Mouse (Mus musculus): Measurements from ENCODE around the gene Macrod2. TPM values are rescaled to one million over a fixed set of nuclear protein-coding genes. Genes with fewer than 3 reads are reported as not detected.

Macrod2 gene
- polyA plus RNA-seq, 1 experiment from 2014 or later = 42.1 TPM

DNA sequence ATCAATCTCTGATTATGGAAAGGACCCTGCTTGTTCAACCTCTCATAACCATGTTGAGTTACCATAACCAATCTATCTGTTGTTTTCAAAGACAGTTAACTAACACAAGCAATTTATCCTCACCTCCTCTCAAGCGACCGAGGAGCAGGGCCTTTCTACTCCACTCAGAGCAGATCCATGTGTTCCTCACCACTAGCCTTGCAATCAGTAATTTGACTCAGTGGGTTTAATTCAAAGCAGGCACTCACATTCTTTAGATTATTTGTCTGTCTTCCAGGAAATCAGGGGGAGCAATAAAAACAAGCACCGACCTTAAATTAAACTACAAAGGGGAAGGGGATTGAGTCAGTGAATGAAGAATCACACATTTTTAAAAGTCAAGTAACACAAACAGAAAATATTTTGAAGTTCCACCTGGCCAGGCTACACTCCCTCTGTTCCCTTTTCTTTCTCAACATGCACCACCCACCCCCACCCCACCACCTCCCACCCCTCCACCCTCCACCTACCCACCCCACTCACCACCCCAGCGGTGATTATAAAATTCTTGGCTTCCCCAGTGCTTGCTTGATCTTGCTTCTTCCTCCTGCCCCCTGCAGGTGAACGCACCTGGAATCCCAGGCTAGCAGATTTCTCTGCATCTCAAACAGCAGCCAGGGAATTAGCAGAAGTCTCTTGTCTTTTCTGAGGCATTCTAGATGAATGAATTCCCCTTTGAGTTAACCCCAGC, 839.8 kb downstream of the Macrod2 start:
- peak overlapping the region; percentile 19; the same call in 1 of the 2 replicates for H3K4me2 ChIP-seq (ENCODE audit: low read depth, severe bottlenecking)
- H3K4me3 ChIP-seq (ENCODE audit: low read depth, low read length) = no peak overlapping the region
- no peaks in the 10 kb centered on the region for H3K9me3 ChIP-seq (ENCODE audit: control insufficient read depth, low read length)
- peaks cover 5% of the 10 kb centered on the region for H3K4me1 ChIP-seq (ENCODE audit: control insufficient read depth, insufficient read depth, low read length)
- H3K27me3 ChIP-seq (ENCODE audit: control insufficient read depth, insufficient read depth, low read length) = no peaks in the 10 kb centered on the region
- no peak overlapping the region for H3K9ac ChIP-seq (ENCODE audit: low read length)
- no peaks in the 10 kb centered on the region for H3K36me3 ChIP-seq (ENCODE audit: control insufficient read depth, insufficient read depth, low read length)
- peak; percentile 67; the same call in 1 of the 2 replicates for ATAC-seq (ENCODE audit: insufficient number of reproducible peaks, low FRiP score, low TSS enrichment, low read depth)
- H3K27ac ChIP-seq (replicated peaks; ENCODE audit: low read depth, low read length) = peak overlapping the region; percentile 72
- peak; percentile 55 for DNase-seq (ENCODE audit: low spot score)
- WGBS = 5% methylated on average over 5 of the region's 5 CpGs

DNA sequence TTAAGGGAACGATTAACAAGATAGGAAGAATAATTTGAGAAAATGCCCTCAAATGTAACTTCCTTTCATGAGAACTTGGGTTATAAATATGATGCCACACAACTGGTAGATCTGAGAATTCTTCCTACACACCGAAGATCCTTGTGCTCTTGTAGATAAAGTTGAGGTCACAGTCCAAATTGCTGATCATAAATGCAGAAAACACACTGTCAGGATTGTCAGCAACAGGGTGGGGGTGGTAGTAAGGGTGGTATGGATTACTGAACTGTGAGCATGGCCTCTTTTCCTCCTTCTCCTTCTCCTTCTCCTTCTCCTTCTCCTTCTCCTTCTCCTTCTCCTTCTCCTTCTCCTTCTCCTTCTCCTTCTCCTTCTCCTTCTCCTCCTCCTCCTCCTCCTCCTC, 852.6 kb downstream of the Macrod2 start:
- WGBS = 78% methylated on average over 2 of the region's 2 CpGs
- Histone ChIP-seq H3K4me2 (ENCODE audit: low read depth, severe bottlenecking) (no peak overlapping the region), H3K9ac (ENCODE audit: low read length) (no peak overlapping the region), H3K27ac (replicated peaks; ENCODE audit: low read depth, low read length) (no peak overlapping the region), H3K4me1 (ENCODE audit: control insufficient read depth, insufficient read depth, low read length) (no peaks in the 10 kb centered on the region), H3K9me3 (ENCODE audit: control insufficient read depth, low read length) (no peaks in the 10 kb centered on the region), H3K27me3 (ENCODE audit: control insufficient read depth, insufficient read depth, low read length) (no peaks in the 10 kb centered on the region), H3K4me3 (ENCODE audit: low read depth, low read length) (no peak overlapping the region), H3K36me3 (ENCODE audit: control insufficient read depth, insufficient read depth, low read length) (no peaks in the 10 kb centered on the region)
- DNase-seq (ENCODE audit: low spot score) (no peak), ATAC-seq (ENCODE audit: insufficient number of reproducible peaks, low FRiP score, low TSS enrichment, low read depth) (no peak)

DNA sequence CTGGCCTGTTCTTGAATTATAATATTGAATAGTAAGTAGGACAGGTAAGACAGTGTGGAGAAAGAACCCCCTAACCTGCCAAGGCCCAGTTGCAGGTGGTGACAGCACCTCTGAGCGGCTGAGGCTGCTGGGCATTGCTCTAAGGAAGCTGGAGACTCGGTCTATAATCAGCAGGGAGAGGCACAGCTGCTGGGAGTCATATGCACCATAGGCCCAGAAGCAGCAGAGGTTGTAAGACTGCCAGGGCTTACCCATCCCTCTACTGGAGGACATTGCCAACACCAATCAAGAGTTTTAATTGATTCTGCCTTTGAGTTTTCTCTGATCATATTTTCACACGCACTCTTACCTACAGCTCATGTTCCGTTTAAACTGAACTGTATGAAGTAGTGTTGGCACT, 869.5 kb downstream of the Macrod2 start:
- ATAC-seq (ENCODE audit: insufficient number of reproducible peaks, low FRiP score, low TSS enrichment, low read depth) (no peak), DNase-seq (ENCODE audit: low spot score) (no peak)
- H3K9me3 ChIP-seq (ENCODE audit: control insufficient read depth, low read length) = no peaks in the 10 kb centered on the region
- H3K4me1 ChIP-seq (ENCODE audit: control insufficient read depth, insufficient read depth, low read length) = no peaks in the 10 kb centered on the region
- H3K4me2 ChIP-seq (ENCODE audit: low read depth, severe bottlenecking) = no peak overlapping the region
- H3K27me3 ChIP-seq (ENCODE audit: control insufficient read depth, insufficient read depth, low read length) = no peaks in the 10 kb centered on the region
- no peak overlapping the region for H3K9ac ChIP-seq (ENCODE audit: low read length)
- H3K36me3 ChIP-seq (ENCODE audit: control insufficient read depth, insufficient read depth, low read length) = no peaks in the 10 kb centered on the region
- no peak overlapping the region for H3K27ac ChIP-seq (replicated peaks; ENCODE audit: low read depth, low read length)
- no peak overlapping the region for H3K4me3 ChIP-seq (ENCODE audit: low read depth, low read length)
- WGBS = 76% methylated on average over 4 of the region's 4 CpGs

DNA sequence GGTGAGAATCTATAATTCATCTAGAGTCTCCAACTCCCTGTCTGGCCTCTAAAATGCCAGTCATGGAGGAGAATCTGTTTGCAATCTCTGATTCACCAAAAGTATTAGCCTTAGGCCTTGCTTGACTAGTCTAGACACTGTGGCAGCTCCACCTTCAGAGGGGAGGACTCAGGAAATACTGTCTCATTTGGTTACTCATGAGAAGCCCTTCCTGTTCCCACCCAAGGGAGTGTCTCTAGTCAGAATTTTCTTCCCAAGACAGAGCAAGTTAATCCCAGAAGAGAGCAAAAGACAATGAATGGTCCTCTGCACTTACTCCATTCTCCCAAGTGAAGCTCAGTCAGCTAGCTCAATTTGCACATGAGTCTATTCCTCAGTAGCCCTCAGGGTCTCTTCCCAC, 871.5 kb downstream of the Macrod2 start:
- Histone ChIP-seq H3K4me1 (ENCODE audit: control insufficient read depth, insufficient read depth, low read length) (no peaks in the 10 kb centered on the region; the same call in 1 of the 2 replicates), H3K4me2 (ENCODE audit: low read depth, severe bottlenecking) (no peak overlapping the region), H3K36me3 (ENCODE audit: control insufficient read depth, insufficient read depth, low read length) (no peaks in the 10 kb centered on the region), H3K27ac (replicated peaks; ENCODE audit: low read depth, low read length) (no peak overlapping the region), H3K9me3 (ENCODE audit: control insufficient read depth, low read length) (no peaks in the 10 kb centered on the region), H3K27me3 (ENCODE audit: control insufficient read depth, insufficient read depth, low read length) (no peaks in the 10 kb centered on the region), H3K4me3 (ENCODE audit: low read depth, low read length) (no peak overlapping the region), H3K9ac (ENCODE audit: low read length) (no peak overlapping the region)
- no peak for DNase-seq (ENCODE audit: low spot score)
- no peak for ATAC-seq (ENCODE audit: insufficient number of reproducible peaks, low FRiP score, low TSS enrichment, low read depth)

DNA sequence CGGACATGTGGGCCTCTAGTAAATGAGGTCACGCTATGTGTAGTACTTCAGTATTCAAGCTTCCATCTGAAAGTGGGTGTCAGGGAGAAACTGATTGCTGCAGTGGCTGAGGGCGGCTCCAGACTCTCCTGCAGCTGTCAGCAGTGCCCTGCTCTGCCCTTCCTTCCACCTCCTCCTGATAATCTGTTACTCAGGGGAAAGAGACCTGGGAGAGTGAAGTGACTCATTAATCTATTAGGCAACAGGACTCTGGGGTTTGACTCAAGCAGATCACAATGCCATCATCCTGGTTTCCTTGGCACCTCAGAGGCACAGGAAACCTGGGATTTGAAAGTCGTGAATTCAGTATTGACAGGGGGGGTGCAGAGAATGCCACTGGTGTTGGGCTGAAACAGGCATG, 876.4 kb downstream of the Macrod2 start:
- Histone ChIP-seq H3K36me3 (ENCODE audit: control insufficient read depth, insufficient read depth, low read length) (no peaks in the 10 kb centered on the region), H3K4me1 (ENCODE audit: control insufficient read depth, insufficient read depth, low read length) (no peaks in the 10 kb centered on the region; the same call in 1 of the 2 replicates), H3K4me3 (ENCODE audit: low read depth, low read length) (no peak overlapping the region), H3K27ac (replicated peaks; ENCODE audit: low read depth, low read length) (no peak overlapping the region; the same call in 1 of the 2 replicates), H3K4me2 (ENCODE audit: low read depth, severe bottlenecking) (no peak overlapping the region), H3K9ac (ENCODE audit: low read length) (no peak overlapping the region), H3K9me3 (ENCODE audit: control insufficient read depth, low read length) (no peaks in the 10 kb centered on the region), H3K27me3 (ENCODE audit: control insufficient read depth, insufficient read depth, low read length) (no peaks in the 10 kb centered on the region)
- DNase-seq (ENCODE audit: low spot score) (peak; percentile 28), ATAC-seq (ENCODE audit: insufficient number of reproducible peaks, low FRiP score, low TSS enrichment, low read depth) (no peak)
- 33% methylated on average over 4 of the region's 4 CpGs for WGBS

DNA sequence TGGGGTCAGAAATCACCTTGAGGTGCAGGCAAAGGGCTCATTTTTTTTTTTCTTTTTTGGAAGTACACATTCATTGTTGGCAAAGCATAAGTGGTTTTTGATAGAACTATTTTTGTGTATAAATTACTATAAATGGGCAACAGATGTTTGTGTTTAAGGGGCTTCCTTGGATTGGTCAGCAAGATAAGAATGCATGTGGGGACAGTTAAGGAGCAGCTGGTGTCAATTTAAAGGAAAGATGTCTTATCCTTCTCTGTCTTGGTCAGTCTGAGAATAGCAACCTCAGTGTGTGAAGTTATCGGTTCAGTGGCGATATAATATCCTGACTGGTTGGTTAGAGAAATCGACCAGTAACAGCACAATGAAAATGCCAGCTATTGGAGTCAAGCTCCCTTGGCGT, 877.9 kb downstream of the Macrod2 start:
- Histone ChIP-seq H3K27ac (replicated peaks; ENCODE audit: low read depth, low read length) (no peak overlapping the region), H3K9ac (ENCODE audit: low read length) (no peak overlapping the region), H3K4me3 (ENCODE audit: low read depth, low read length) (no peak overlapping the region), H3K9me3 (ENCODE audit: control insufficient read depth, low read length) (no peaks in the 10 kb centered on the region), H3K4me1 (ENCODE audit: control insufficient read depth, insufficient read depth, low read length) (no peaks in the 10 kb centered on the region; the same call in 1 of the 2 replicates), H3K36me3 (ENCODE audit: control insufficient read depth, insufficient read depth, low read length) (no peaks in the 10 kb centered on the region), H3K4me2 (ENCODE audit: low read depth, severe bottlenecking) (no peak overlapping the region), H3K27me3 (ENCODE audit: control insufficient read depth, insufficient read depth, low read length) (no peaks in the 10 kb centered on the region)
- whole genome bisulfite sequencing = 43% methylated on average over 4 of the region's 4 CpGs
- no peak for DNase-seq (ENCODE audit: low spot score)
- no peak; the same call in 1 of the 2 replicates for ATAC-seq (ENCODE audit: insufficient number of reproducible peaks, low FRiP score, low TSS enrichment, low read depth)

DNA sequence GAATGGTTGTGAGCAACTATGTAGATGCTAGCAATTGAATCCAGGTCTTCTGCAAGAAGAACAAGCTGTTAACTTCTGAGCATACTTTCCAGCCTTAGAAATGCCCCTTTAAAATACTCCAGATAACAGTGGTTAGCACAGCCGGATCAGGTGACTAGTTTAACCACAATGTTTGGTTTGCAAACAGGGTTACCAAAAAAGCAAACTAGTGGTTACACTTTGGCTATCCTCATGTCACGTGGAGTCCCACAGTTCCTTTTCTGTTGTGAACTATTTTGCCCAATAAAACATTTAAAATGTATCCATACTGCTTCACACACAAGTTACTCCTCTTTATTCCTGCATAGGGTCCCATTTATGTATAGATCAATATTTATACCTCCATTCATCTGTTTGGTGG, 879.2 kb downstream of the Macrod2 start:
- no peaks in the 10 kb centered on the region for H3K27me3 ChIP-seq (ENCODE audit: control insufficient read depth, insufficient read depth, low read length)
- no peak overlapping the region for H3K4me2 ChIP-seq (ENCODE audit: low read depth, severe bottlenecking)
- H3K4me3 ChIP-seq (ENCODE audit: low read depth, low read length) = no peak overlapping the region
- no peak overlapping the region for H3K9ac ChIP-seq (ENCODE audit: low read length)
- H3K27ac ChIP-seq (replicated peaks; ENCODE audit: low read depth, low read length) = no peak overlapping the region
- H3K36me3 ChIP-seq (ENCODE audit: control insufficient read depth, insufficient read depth, low read length) = no peaks in the 10 kb centered on the region
- no peaks in the 10 kb centered on the region; the same call in 1 of the 2 replicates for H3K4me1 ChIP-seq (ENCODE audit: control insufficient read depth, insufficient read depth, low read length)
- DNase-seq (ENCODE audit: low spot score) (no peak), ATAC-seq (ENCODE audit: insufficient number of reproducible peaks, low FRiP score, low TSS enrichment, low read depth) (no peak)
- H3K9me3 ChIP-seq (ENCODE audit: control insufficient read depth, low read length) = no peaks in the 10 kb centered on the region
- WGBS = 84% methylated on average over 2 of the region's 2 CpGs

DNA sequence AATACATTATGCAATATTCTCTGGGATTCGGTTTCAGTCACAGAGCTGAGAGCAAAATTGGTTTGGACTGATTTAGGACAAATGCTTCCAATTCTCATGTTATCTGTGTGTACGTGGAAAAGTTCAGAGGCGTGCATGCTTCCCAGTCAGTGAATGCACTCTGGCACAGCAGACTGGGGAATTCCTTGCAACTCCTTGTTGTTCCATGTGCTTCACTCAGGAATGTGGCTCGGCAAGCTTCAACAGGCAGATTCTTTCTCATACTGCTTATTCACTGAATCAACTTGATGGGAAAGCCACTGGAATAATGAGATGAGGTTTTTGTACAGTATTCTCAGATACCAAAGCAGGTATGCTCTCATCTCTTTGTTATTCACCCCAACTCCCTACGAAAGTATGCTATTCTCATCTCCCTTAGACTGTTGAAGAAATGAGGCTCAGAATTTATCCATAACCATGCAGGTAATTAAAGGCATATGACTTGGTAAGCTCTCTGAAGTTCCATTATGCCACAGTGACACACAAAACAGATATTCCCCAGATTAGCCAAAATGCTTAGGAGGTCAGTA, 884.1 kb downstream of the Macrod2 start:
- 58% methylated on average over 5 of the region's 5 CpGs for WGBS
- Histone ChIP-seq H3K9me3 (ENCODE audit: control insufficient read depth, low read length) (no peaks in the 10 kb centered on the region), H3K9ac (ENCODE audit: low read length) (no peak overlapping the region), H3K36me3 (ENCODE audit: control insufficient read depth, insufficient read depth, low read length) (no peaks in the 10 kb centered on the region), H3K4me1 (ENCODE audit: control insufficient read depth, insufficient read depth, low read length) (no peaks in the 10 kb centered on the region), H3K4me2 (ENCODE audit: low read depth, severe bottlenecking) (no peak overlapping the region), H3K27me3 (ENCODE audit: control insufficient read depth, insufficient read depth, low read length) (no peaks in the 10 kb centered on the region), H3K27ac (replicated peaks; ENCODE audit: low read depth, low read length) (no peak overlapping the region), H3K4me3 (ENCODE audit: low read depth, low read length) (no peak overlapping the region)
- DNase-seq (ENCODE audit: low spot score) = no peak
- no peak for ATAC-seq (ENCODE audit: insufficient number of reproducible peaks, low FRiP score, low TSS enrichment, low read depth)
